Mouse (Mus musculus) kidney, adult 2 months (tissue): Measurements from ENCODE around the gene Knstrn.

Experiments
- CTCF ChIP-seq: fragments of 200-500 bp; conservative IDR thresholded peaks from 2 replicates; pipeline ENCODE4 v1.5.1; 2011; ENCODE audit warnings: low read depth, mild to moderate bottlenecking, control low read depth, low read length, moderate library complexity, mixed read lengths; ENCODE audit not compliant: insufficient read depth, insufficient read length
- POLR2A ChIP-seq: fragments of 200-500 bp; IDR thresholded peaks from one replicate; pipeline ENCODE4 v1.6.1; 2011; ENCODE audit warnings: low read depth, low read length, control low read depth

- TF ChIP-seq POLR2A (no peak), CTCF (peak; percentile 43; the same call in 1 of the 2 replicates)
These were observed 34.0 kb upstream of the Knstrn start, which contains the start of gene Disp2 for GRCm38 (mm10) chr2:118779504-118780480.
